Mouse (Mus musculus) myocyte (in vitro differentiated cells): ENCODE data around the gene Aip. TPM values are rescaled to one million over a fixed set of nuclear protein-coding genes. Genes with fewer than 3 reads are reported as not detected.

ENCODE experiments used
- H3K27me3 ChIP-seq: one replicate; pipeline ENCODE4 v1.6.1; 2011; ENCODE audit not compliant: control insufficient read depth, insufficient read depth, insufficient read length
- H3K36me3 ChIP-seq: one replicate; pipeline ENCODE4 v1.6.1; 2011; ENCODE audit not compliant: control insufficient read depth, insufficient read depth
- H3K4me2 ChIP-seq: one replicate; pipeline ENCODE4 v1.6.1; 2011; ENCODE audit warnings: low read depth, control low read depth
- H3K4me3 ChIP-seq: one replicate; pipeline ENCODE4 v1.5.1; 2011; ENCODE audit warnings: mild to moderate bottlenecking, control low read depth, moderate library complexity
- H3K79me2 ChIP-seq: one replicate; pipeline ENCODE4 v1.6.1; 2011; ENCODE audit not compliant: control insufficient read depth, insufficient read depth
- H3ac ChIP-seq: one replicate; pipeline ENCODE4 v1.6.1; 2011; ENCODE audit not compliant: control insufficient read depth, insufficient read length
- CEBPB ChIP-seq: IDR thresholded peaks from 2 replicates; pipeline ENCODE4 v1.6.1; 2011; ENCODE audit warnings: mild to moderate bottlenecking, moderate library complexity; ENCODE audit not compliant: poor library complexity, insufficient read depth, severe bottlenecking
- E2F4 ChIP-seq: IDR thresholded peaks from one replicate; pipeline ENCODE4 v1.6.1; 2011; ENCODE audit warnings: mild to moderate bottlenecking, control low read depth, moderate library complexity; ENCODE audit not compliant: insufficient read depth
- MAX ChIP-seq: IDR thresholded peaks from one replicate; pipeline ENCODE4 v1.6.1; 2011; ENCODE audit warnings: low read depth, mild to moderate bottlenecking, control low read depth
- MYOD1 ChIP-seq, 3 experiments: IDR thresholded peaks; one replicate each; pipeline ENCODE4 v1.6.1; 2011; ENCODE audit warnings: control low read depth in 2 of 3, low read depth in 2 of 3, mild to moderate bottlenecking in 2 of 3, moderate library complexity in 1 of 3; ENCODE audit not compliant: insufficient read length in 2 of 3, control insufficient read depth in 1 of 3
- MYOG ChIP-seq, 3 experiments: IDR thresholded peaks; one replicate each; pipeline ENCODE4 v1.6.1; 2011; ENCODE audit warnings: control low read depth in 2 of 3, low read depth in 2 of 3, mild to moderate bottlenecking in 2 of 3; ENCODE audit not compliant: insufficient read length in 2 of 3, control insufficient read depth in 1 of 3, insufficient read depth in 1 of 3
- POLR2A ChIP-seq: IDR thresholded peaks from one replicate; pipeline ENCODE4 v1.6.1; 2011; ENCODE audit warnings: low read depth, mild to moderate bottlenecking, control low read depth, moderate library complexity; ENCODE audit not compliant: insufficient read length
- POLR2AphosphoS2 ChIP-seq: IDR thresholded peaks from one replicate; pipeline ENCODE4 v1.6.1; 2011; ENCODE audit warnings: low read depth, control low read depth; ENCODE audit not compliant: insufficient read length
- REST ChIP-seq: IDR thresholded peaks from one replicate; pipeline ENCODE4 v1.6.1; 2011; ENCODE audit warnings: mild to moderate bottlenecking, control low read depth, moderate library complexity; ENCODE audit not compliant: insufficient read depth, insufficient read length
- SRF ChIP-seq: IDR thresholded peaks from one replicate; pipeline ENCODE4 v1.6.1; 2011; ENCODE audit warnings: low read depth; ENCODE audit not compliant: control insufficient read depth, insufficient read length
- TCF12 ChIP-seq: IDR thresholded peaks from one replicate; pipeline ENCODE4 v1.6.1; 2011; ENCODE audit warnings: mild to moderate bottlenecking, control low read depth; ENCODE audit not compliant: poor library complexity, insufficient read depth, severe bottlenecking
- TCF3 ChIP-seq: IDR thresholded peaks from one replicate; pipeline ENCODE4 v1.6.1; 2011; ENCODE audit warnings: low read depth, control low read depth; ENCODE audit not compliant: insufficient read length
- USF1 ChIP-seq: IDR thresholded peaks from one replicate; pipeline ENCODE4 v1.6.1; 2011; ENCODE audit warnings: low read depth, mild to moderate bottlenecking, control low read depth, moderate library complexity
- polyA plus RNA-seq: library from polyadenylated mRNA; unstranded; fragments of >200 nt; fragmentation: generic; extraction: Trizol; gene quantifications from one replicate; pipeline ENCODE4 v1.2.1, GENCODE M21; 2012; ENCODE audit warnings: missing spikeins

Aip gene
- polyA plus RNA-seq, 1 experiment = 250 TPM

DNA sequence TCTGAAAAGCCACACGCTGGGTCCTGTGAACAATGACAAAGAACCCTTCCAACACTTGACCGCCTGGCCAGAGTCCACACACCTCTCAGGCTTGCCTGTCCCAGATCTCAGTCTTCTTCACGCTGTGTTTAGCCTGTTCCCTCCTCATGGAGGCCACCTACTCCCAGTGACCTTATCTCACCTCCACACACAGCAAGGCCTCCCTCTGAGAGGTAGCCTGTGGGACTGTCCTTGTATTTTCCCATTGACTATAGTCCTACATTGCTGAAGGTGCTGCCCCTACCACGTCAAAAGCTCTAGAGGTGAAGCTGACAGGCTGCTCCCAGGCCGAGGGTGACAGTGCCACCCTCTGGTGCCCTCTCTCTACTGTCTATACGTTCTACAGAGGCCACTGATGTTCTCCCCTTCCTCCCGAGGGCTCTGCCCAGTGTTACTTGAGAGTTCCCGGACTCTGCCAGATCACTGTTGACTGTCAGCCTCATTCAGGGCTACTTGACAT is 45.1 kb downstream of the Aip start:
- Histone ChIP-seq H3K79me2 (no peaks in the 10 kb centered on the region), H3K4me2 (no peak overlapping the region), H3K27me3 (no peaks in the 10 kb centered on the region), H3K36me3 (no peaks in the 10 kb centered on the region), H3ac (no peak overlapping the region), H3K4me3 (no peak overlapping the region)
- TF ChIP-seq MYOG (IDR thresholded peaks at IDR 0.05; ENCODE audit: control insufficient read depth in 1 of 3, insufficient read depth in 1 of 3, insufficient read length in 2 of 3, low read depth in 2 of 3) (no peak), USF1 (no peak), POLR2AphosphoS2 (no peak), MYOD1 (IDR thresholded peaks at IDR 0.05; ENCODE audit: control insufficient read depth in 1 of 3, insufficient read length in 2 of 3, low read depth in 2 of 3) (no peak), REST (no peak), CEBPB (no peak), TCF12 (no peak), MAX (no peak), E2F4 (no peak), TCF3 (no peak), SRF (no peak), POLR2A (no peak)

DNA sequence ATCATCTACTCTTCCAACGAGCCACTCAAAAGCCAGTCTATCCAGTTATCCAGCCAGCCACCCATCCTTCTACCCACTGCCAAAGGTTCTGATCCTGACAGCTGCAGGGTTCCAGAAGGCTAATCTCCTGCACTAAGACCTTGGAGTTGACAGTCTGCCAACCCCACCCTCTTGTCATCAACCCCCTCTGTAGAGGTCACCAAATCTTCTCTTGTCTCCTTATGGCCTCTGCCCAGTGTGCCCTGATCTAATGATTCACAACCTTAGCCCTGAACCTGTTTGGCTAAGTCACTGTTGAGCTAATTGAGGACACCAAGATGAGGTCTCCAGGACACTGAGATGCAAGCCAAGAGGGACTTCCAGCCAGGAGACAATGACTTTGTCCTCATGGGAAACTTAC is 46.1 kb downstream of the Aip start:
- H3ac ChIP-seq = no peak overlapping the region
- TF ChIP-seq REST (no peak), MYOG (IDR thresholded peaks at IDR 0.05; ENCODE audit: control insufficient read depth in 1 of 3, insufficient read depth in 1 of 3, insufficient read length in 2 of 3, low read depth in 2 of 3) (peak in 1 of 3 experiments; percentile 11), MYOD1 (IDR thresholded peaks at IDR 0.05; ENCODE audit: control insufficient read depth in 1 of 3, insufficient read length in 2 of 3, low read depth in 2 of 3) (peak in 1 of 3 experiments; percentile 47)
- no peaks in the 10 kb centered on the region for H3K27me3 ChIP-seq
- no peak overlapping the region for H3K4me2 ChIP-seq
- no peaks in the 10 kb centered on the region for H3K79me2 ChIP-seq
- H3K4me3 ChIP-seq = no peak overlapping the region
- H3K36me3 ChIP-seq = no peaks in the 10 kb centered on the region

GRCm38 (mm10) chr19:4075531-4075930 is 50.1 kb downstream of the Aip start:
- H3K4me2 ChIP-seq = no peak overlapping the region
- no peak overlapping the region for H3K4me3 ChIP-seq
- TF ChIP-seq POLR2A (no peak), TCF12 (no peak), MAX (no peak), REST (no peak), MYOD1 (IDR thresholded peaks at IDR 0.05; ENCODE audit: control insufficient read depth in 1 of 3, insufficient read length in 2 of 3, low read depth in 2 of 3) (no peak), CEBPB (no peak), TCF3 (no peak), SRF (no peak), E2F4 (no peak), MYOG (IDR thresholded peaks at IDR 0.05; ENCODE audit: control insufficient read depth in 1 of 3, insufficient read depth in 1 of 3, insufficient read length in 2 of 3, low read depth in 2 of 3) (no peak), POLR2AphosphoS2 (no peak), USF1 (no peak)
- H3ac ChIP-seq = no peak overlapping the region
- H3K27me3 ChIP-seq = no peaks in the 10 kb centered on the region
- no peaks in the 10 kb centered on the region for H3K79me2 ChIP-seq
- H3K36me3 ChIP-seq = no peaks in the 10 kb centered on the region

GRCm38 (mm10) chr19:4072706-4073424 is 52.8 kb downstream of the Aip start:
- Histone ChIP-seq H3ac (no peak overlapping the region), H3K4me3 (no peak overlapping the region), H3K27me3 (no peaks in the 10 kb centered on the region), H3K79me2 (no peaks in the 10 kb centered on the region), H3K36me3 (no peaks in the 10 kb centered on the region), H3K4me2 (no peak overlapping the region)
- TF ChIP-seq POLR2A = no peak
- TF ChIP-seq SRF = no peak
- no peak for TF ChIP-seq MYOD1 (IDR thresholded peaks at IDR 0.05; ENCODE audit: control insufficient read depth in 1 of 3, insufficient read length in 2 of 3, low read depth in 2 of 3)
- no peak for TF ChIP-seq E2F4
- no peak for TF ChIP-seq CEBPB
- TF ChIP-seq MAX = no peak
- TF ChIP-seq USF1 = no peak

- Histone ChIP-seq H3K36me3 (no peaks in the 10 kb centered on the region), H3K4me2 (peak overlapping the region; percentile 15), H3K79me2 (no peaks in the 10 kb centered on the region), H3K4me3 (no peak overlapping the region), H3ac (no peak overlapping the region), H3K27me3 (no peaks in the 10 kb centered on the region)
- TF ChIP-seq REST = no peak
- TF ChIP-seq POLR2AphosphoS2 = no peak
- no peak for TF ChIP-seq POLR2A
- no peak for TF ChIP-seq CEBPB
- no peak for TF ChIP-seq USF1
- no peak for TF ChIP-seq MYOG (IDR thresholded peaks at IDR 0.05; ENCODE audit: control insufficient read depth in 1 of 3, insufficient read depth in 1 of 3, insufficient read length in 2 of 3, low read depth in 2 of 3)
- TF ChIP-seq MAX = no peak
- TF ChIP-seq TCF3 = no peak
- TF ChIP-seq E2F4 = no peak
- TF ChIP-seq SRF = no peak
- TF ChIP-seq TCF12 = no peak
Observed at GRCm38 (mm10) chr19:4071406-4071805, 54.3 kb downstream of the Aip start.
